29 mouse cellular contexts compared by ENCODE assay signal in the genomic region with DNA sequence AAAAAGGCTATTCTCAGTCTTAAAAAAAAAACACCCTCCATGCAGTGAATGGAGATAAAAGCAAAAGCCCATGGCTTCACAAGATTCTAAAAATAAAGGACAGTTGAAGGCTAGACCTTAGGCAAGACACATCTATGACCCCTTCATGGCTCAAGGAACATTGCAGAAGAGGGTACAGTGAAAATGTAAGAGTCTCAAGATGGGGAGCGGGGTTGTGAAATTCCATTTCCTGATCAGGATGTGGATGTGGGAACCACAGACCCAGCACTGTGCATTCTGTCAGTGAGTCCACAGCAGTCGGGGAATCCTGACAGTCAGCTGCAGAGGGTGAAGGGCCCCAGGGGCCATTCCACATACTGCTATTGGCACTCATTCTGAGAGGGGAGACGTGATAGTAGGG. TPM values are rescaled to one million over a fixed set of nuclear protein-coding genes. Genes with fewer than 3 reads are reported as not detected.
A peak's percentile ranks its signal among the peaks of the same experiment; 100 is the strongest.
DNase-seq lines count a peak whose midpoint lies in the region; ATAC-seq lines count a peak whose summit lies in the region.
"Had no signal": no experiment of that assay in that cellular context is flagged by ENCODE, and none has a peak within 500 bp of the region (broad histone marks: within the 10 kb centered on the region; RNA-seq: fewer than 3 reads in every experiment).

No protein-coding gene starts in this region.

- H3K27me3 ChIP-seq in kidney, embryonic 14.5 days (ENCODE audit: control insufficient read depth, insufficient read depth, low read length): no peaks in the 10 kb centered on the region
- H3K27me3 ChIP-seq: CH12.LX; embryonic facial prominence, embryonic 13.5 days; embryonic facial prominence, embryonic 15.5 days; forebrain, embryonic 12.5 days; Patski had no signal

- no peak overlapping the region for H3K4me3 ChIP-seq in kidney, embryonic 14.5 days (ENCODE audit: low read length)
- H3K4me3 ChIP-seq: embryonic facial prominence, embryonic 13.5 days; embryonic facial prominence, embryonic 15.5 days; erythroblast, embryonic 14.5 days; forebrain, embryonic 10.5 days; forebrain, embryonic 12.5 days had no signal

- H3K36me3 ChIP-seq in kidney, embryonic 14.5 days (ENCODE audit: control insufficient read depth, insufficient read depth, low read length): no peaks in the 10 kb centered on the region; the same call in 1 of the 2 replicates
- H3K36me3 ChIP-seq: forebrain, embryonic 12.5 days had no signal

- H3K4me2 ChIP-seq in kidney, embryonic 14.5 days (replicated peaks; ENCODE audit: low read depth, low read length): no peak overlapping the region
- H3K4me2 ChIP-seq: embryonic facial prominence, embryonic 13.5 days; embryonic facial prominence, embryonic 15.5 days; forebrain, embryonic 12.5 days had no signal

- no peak overlapping the region for H3K9ac ChIP-seq in kidney, embryonic 14.5 days (ENCODE audit: low read depth, low read length)
- H3K9ac ChIP-seq: embryonic facial prominence, embryonic 13.5 days; embryonic facial prominence, embryonic 15.5 days; forebrain, embryonic 12.5 days had no signal

- H3K4me1 ChIP-seq in kidney, embryonic 14.5 days (ENCODE audit: control insufficient read depth, insufficient read depth, low read length): no peaks in the 10 kb centered on the region

- WGBS in kidney, embryonic 14.5 days: 84% methylated on average over 3 of the region's 3 CpGs

- DNase-seq in heart, adult 11 months: peak; percentile 85
- no peak for DNase-seq in heart, postnatal 4 days
- no peak for DNase-seq in kidney, adult 9 months
- no peak for DNase-seq in lung, postnatal 14 days
- DNase-seq: adrenal gland, adult 8-10 months; adrenal gland, postnatal 14 days; adrenal gland, postnatal 36 days; B cell, adult 2 months; cerebellum, adult 11-12 months; cerebellum, adult 2 months; cerebellum, adult 9-10 months; cerebellum, postnatal 10 days; cerebellum, postnatal 25 days; embryo, embryonic 11 days had no signal

- peak; percentile 66 for ATAC-seq in common myeloid progenitor, adult 5-6 weeks (replicated peaks; ENCODE audit: low read depth, poor library complexity, severe bottlenecking)
- peak; percentile 33; the same call in 1 of the 2 replicates for ATAC-seq in megakaryocyte, adult 5-6 weeks (ENCODE audit: poor library complexity, severe bottlenecking)
- ATAC-seq in kidney, embryonic 14.5 days (ENCODE audit: low FRiP score, low TSS enrichment): no peak
- ATAC-seq: activated CD4-positive, CD25-positive, alpha-beta regulatory T cell, adult 4 months; CD4-positive, CD25-positive, alpha-beta regulatory T cell, adult 4 months; forebrain, embryonic 14.5 days; forebrain, embryonic 16.5 days; Patski had no signal

- H3K27ac ChIP-seq in kidney, embryonic 14.5 days (ENCODE audit: low read depth, low read length): no peak overlapping the region
- H3K27ac ChIP-seq: embryonic facial prominence, embryonic 13.5 days; embryonic facial prominence, embryonic 15.5 days; forebrain, embryonic 10.5 days; forebrain, embryonic 12.5 days had no signal

- H3K9me3 ChIP-seq in kidney, embryonic 14.5 days (ENCODE audit: control insufficient read depth, low read length): no peaks in the 10 kb centered on the region
- H3K9me3 ChIP-seq: embryonic facial prominence, embryonic 13.5 days; embryonic facial prominence, embryonic 15.5 days; forebrain, embryonic 10.5 days; forebrain, embryonic 12.5 days; G1E had no signal

RNA-seq across cellular contexts. Expression of a gene that starts 48.5 kb away (rescaled TPM):
- 10 to 100 TPM; 50.9 to 52.2 TPM for total RNA-seq in heart, postnatal 4 days (2021)
- 28.6 and 35.0 TPM in 2 replicates for total RNA-seq in common myeloid progenitor, adult 5-6 weeks (2017)
- total RNA-seq in megakaryocyte, adult 5-6 weeks (2015): 7.9 and 8.6 TPM in 2 replicates
- 6.2 and 11.4 TPM in 2 replicates for total RNA-seq in megakaryocyte, adult 5-6 weeks (2017)
- polyA plus RNA-seq in kidney, embryonic 14.5 days (2014; fragmentation: Nextera tagmentation; extraction: Ambion mirVana): 53.6 and 70.3 TPM in 2 replicates

RNA-seq across cellular contexts. Expression of a gene that starts 48.6 kb away (rescaled TPM):
- 10 to 100 TPM; 37.9 to 40.6 TPM for total RNA-seq in heart, postnatal 4 days (2021)
- total RNA-seq in common myeloid progenitor, adult 5-6 weeks (2017): 60.5 and 64.4 TPM in 2 replicates
- 36.4 and 46.1 TPM in 2 replicates for total RNA-seq in megakaryocyte, adult 5-6 weeks (2015)
- 52.1 and 53.7 TPM in 2 replicates for total RNA-seq in megakaryocyte, adult 5-6 weeks (2017)
- polyA plus RNA-seq in kidney, embryonic 14.5 days (2014; fragmentation: Nextera tagmentation; extraction: Ambion mirVana): 57.5 and 59.1 TPM in 2 replicates
